In genomic region chr19:58621646-58622045, GRCm38 (mm10) we compare ENCODE assay signal across 25 mouse cellular contexts. TPM values are rescaled to one million over a fixed set of nuclear protein-coding genes. Genes with fewer than 3 reads are reported as not detected.
"Had no signal": no experiment of that assay in that cellular context is flagged by ENCODE, and none has a peak within 500 bp of the region (broad histone marks: within the 10 kb centered on the region; RNA-seq: fewer than 3 reads in every experiment).

No protein-coding gene starts in this region.

- H3K4me1 ChIP-seq: limb, embryonic 13.5 days; liver, embryonic 13.5 days; megakaryocyte, embryonic 14.5 days; midbrain, embryonic 12.5 days; midbrain, embryonic 15.5 days; neural tube, embryonic 12.5 days; neural tube, embryonic 15.5 days had no signal

- H3K4me2 ChIP-seq: limb, embryonic 13.5 days; liver, embryonic 13.5 days; lung, embryonic 14.5 days; midbrain, embryonic 12.5 days; midbrain, embryonic 15.5 days; neural tube, embryonic 12.5 days; neural tube, embryonic 15.5 days had no signal

- DNase-seq: kidney, adult 18-20 months; kidney, adult 9 months; kidney, postnatal 14 days; left cerebral cortex, postnatal 4 days; liver, embryonic 13.5 days; lung, embryonic 14.5 days; lung, postnatal 10 days; lung, postnatal 36 days; retina, postnatal 1 day; right cerebral cortex, postnatal 25 days; spleen, adult 18-20 months; thymus, adult 2 months; thymus, postnatal 14 days; thymus, postnatal 4 days had no signal

- H3K9me3 ChIP-seq: liver, embryonic 13.5 days; midbrain, embryonic 12.5 days; midbrain, embryonic 15.5 days; neural tube, embryonic 12.5 days; neural tube, embryonic 15.5 days had no signal

- H3K9ac ChIP-seq: limb, embryonic 13.5 days; liver, embryonic 13.5 days; lung, embryonic 14.5 days; midbrain, embryonic 12.5 days; midbrain, embryonic 15.5 days; neural tube, embryonic 12.5 days; neural tube, embryonic 15.5 days had no signal

- ATAC-seq: inflammation-experienced regulatory T-cells, adult 6 months; intestine, embryonic 16.5 days; midbrain, embryonic 15.5 days had no signal

- H3K36me3 ChIP-seq: limb, embryonic 13.5 days; liver, embryonic 13.5 days; midbrain, embryonic 12.5 days; midbrain, embryonic 15.5 days; neural tube, embryonic 12.5 days; neural tube, embryonic 15.5 days had no signal

- H3K27me3 ChIP-seq: limb, embryonic 13.5 days; liver, embryonic 13.5 days; megakaryocyte, embryonic 14.5 days; midbrain, embryonic 12.5 days; midbrain, embryonic 15.5 days; neural tube, embryonic 12.5 days; neural tube, embryonic 15.5 days had no signal

- H3K27ac ChIP-seq: limb, embryonic 13.5 days; liver, embryonic 13.5 days; midbrain, embryonic 12.5 days; midbrain, embryonic 15.5 days; neural tube, embryonic 12.5 days; neural tube, embryonic 15.5 days had no signal

- H3K4me3 ChIP-seq: limb, embryonic 13.5 days; liver, embryonic 13.5 days; midbrain, embryonic 12.5 days; midbrain, embryonic 15.5 days; neural tube, embryonic 12.5 days; neural tube, embryonic 15.5 days had no signal

RNA-seq across cellular contexts. Expression of gene Pnlip, which starts 30.7 kb away (rescaled TPM):
- polyA plus RNA-seq: inflammation-experienced regulatory T-cells, adult 6 months; kidney, embryonic 16.5 days; limb, embryonic 13.5 days; liver, adult 2 months; liver, embryonic 13.5 days; liver, embryonic 16.5 days; lung, embryonic 14.5 days; midbrain, embryonic 12.5 days; midbrain, embryonic 15.5 days had no signal
